ENCODE assay signal across 34 mouse cellular contexts in the genomic region with DNA sequence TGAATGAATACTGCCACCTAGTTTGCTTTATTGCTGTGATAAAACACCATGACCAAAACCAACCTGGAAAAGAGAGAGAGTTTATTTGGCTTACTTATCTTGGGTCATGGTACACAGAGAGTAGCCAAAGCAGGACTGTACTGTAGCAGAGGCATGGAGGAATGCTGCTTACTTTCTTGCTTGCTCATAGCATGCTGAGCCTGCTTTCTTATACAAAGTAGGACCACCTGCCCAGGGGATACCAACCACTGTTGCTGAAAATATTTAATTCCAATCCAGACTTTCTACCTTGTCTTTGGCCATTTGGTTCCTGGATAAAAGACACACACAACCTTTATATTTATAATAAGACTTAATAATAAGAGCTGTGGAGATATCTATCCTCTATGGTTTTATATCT.
"Had no signal": no experiment of that assay in that cellular context is flagged by ENCODE, and none has a peak within 500 bp of the region (broad histone marks: within the 10 kb centered on the region; RNA-seq: fewer than 3 reads in every experiment).

No protein-coding gene starts in this region.

- H3K4me2 ChIP-seq: heart, embryonic 11.5 days; heart, embryonic 12.5 days; heart, embryonic 13.5 days; heart, embryonic 15.5 days; hindbrain, embryonic 12.5 days; hindbrain, embryonic 13.5 days; hindbrain, embryonic 14.5 days; hindbrain, embryonic 15.5 days; intestine, embryonic 15.5 days; kidney, embryonic 15.5 days had no signal

- H3K4me1 ChIP-seq: heart, embryonic 10.5 days; heart, embryonic 12.5 days; heart, embryonic 13.5 days; heart, embryonic 15.5 days; hindbrain, embryonic 10.5 days; hindbrain, embryonic 12.5 days; hindbrain, embryonic 13.5 days; hindbrain, embryonic 15.5 days; intestine, embryonic 15.5 days; kidney, embryonic 15.5 days had no signal

- H3K27ac ChIP-seq: heart, embryonic 10.5 days; heart, embryonic 13.5 days; heart, embryonic 15.5 days; hindbrain, embryonic 10.5 days; hindbrain, embryonic 12.5 days; hindbrain, embryonic 13.5 days; hindbrain, embryonic 14.5 days; hindbrain, embryonic 15.5 days; hindbrain, postnatal 0 days; intestine, embryonic 15.5 days; kidney, embryonic 15.5 days; kidney, postnatal 0 days; layer of hippocampus, adult 2 months had no signal

- H3K4me3 ChIP-seq: heart, embryonic 10.5 days; heart, embryonic 12.5 days; heart, embryonic 13.5 days; heart, embryonic 15.5 days; hindbrain, embryonic 10.5 days; hindbrain, embryonic 12.5 days; hindbrain, embryonic 13.5 days; hindbrain, embryonic 15.5 days; intestine, embryonic 15.5 days; kidney, embryonic 15.5 days; layer of hippocampus, adult 2 months had no signal

- H3K9me3 ChIP-seq: heart, embryonic 10.5 days; heart, embryonic 12.5 days; heart, embryonic 13.5 days; heart, embryonic 15.5 days; hindbrain, embryonic 10.5 days; hindbrain, embryonic 12.5 days; hindbrain, embryonic 13.5 days; hindbrain, embryonic 15.5 days; intestine, embryonic 15.5 days; kidney, embryonic 15.5 days had no signal

- H3K27me3 ChIP-seq: heart, embryonic 12.5 days; heart, embryonic 13.5 days; heart, embryonic 15.5 days; hindbrain, embryonic 12.5 days; hindbrain, embryonic 13.5 days; hindbrain, embryonic 15.5 days; intestine, embryonic 15.5 days; kidney, embryonic 15.5 days had no signal

- H3K9ac ChIP-seq: heart, embryonic 12.5 days; heart, embryonic 13.5 days; heart, embryonic 15.5 days; hindbrain, embryonic 12.5 days; hindbrain, embryonic 13.5 days; hindbrain, embryonic 14.5 days; hindbrain, embryonic 15.5 days; intestine, embryonic 15.5 days; kidney, embryonic 15.5 days had no signal

- ATAC-seq: hindbrain, embryonic 16.5 days; hindbrain, postnatal 0 days; inflammation-experienced regulatory T-cells, adult 6 months; intestine, embryonic 15.5 days; intestine, embryonic 16.5 days; intestine, postnatal 0 days had no signal

- H3K36me3 ChIP-seq: heart, embryonic 10.5 days; heart, embryonic 12.5 days; heart, embryonic 13.5 days; heart, embryonic 15.5 days; hindbrain, embryonic 10.5 days; hindbrain, embryonic 12.5 days; hindbrain, embryonic 13.5 days; hindbrain, embryonic 15.5 days; intestine, embryonic 15.5 days; kidney, embryonic 15.5 days had no signal

- DNase-seq: heart, postnatal 14 days; heart, postnatal 36 days; heart, postnatal 4 days; kidney, adult 11 months; kidney, adult 18-20 months; kidney, adult 2 months; kidney, adult 8-10 months; kidney, adult 9 months; kidney, postnatal 10 days; kidney, postnatal 14 days; kidney, postnatal 25 days; kidney, postnatal 36 days; kidney, postnatal 4 days; layer of hippocampus, adult 9-11 months; layer of hippocampus, postnatal 36 days had no signal
